Mouse (Mus musculus) naive thymus-derived CD4-positive, alpha-beta T cell, adult 2 months (primary cell): Measurements from ENCODE around the gene Rapgef3.

Experiments
- DNase-seq: peaks from one replicate; pipeline ENCODE4 v3.0.0-alpha.2; 2011; ENCODE audit warnings: low read depth

Rapgef3 gene

DNA sequence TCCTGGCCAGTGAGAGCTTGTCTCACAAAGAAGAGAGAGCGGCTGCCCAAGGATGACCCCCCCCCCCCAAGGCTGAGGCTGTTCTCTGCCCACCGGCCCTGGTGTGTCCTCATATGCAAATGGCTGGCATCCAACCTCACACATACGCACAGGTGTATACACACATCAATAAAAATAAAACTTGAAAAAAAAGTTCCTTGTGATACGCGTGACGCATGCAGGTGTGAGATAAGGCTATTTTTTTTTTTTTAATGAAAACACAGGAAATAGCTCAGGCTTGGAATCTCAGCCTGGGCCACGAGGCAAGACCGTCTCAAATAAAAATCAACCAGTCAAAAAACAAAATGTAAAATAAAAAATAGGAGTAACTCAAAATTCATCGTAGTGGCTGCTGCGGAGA is 21.5 kb downstream of the Rapgef3 start:
- no peak for DNase-seq

DNA sequence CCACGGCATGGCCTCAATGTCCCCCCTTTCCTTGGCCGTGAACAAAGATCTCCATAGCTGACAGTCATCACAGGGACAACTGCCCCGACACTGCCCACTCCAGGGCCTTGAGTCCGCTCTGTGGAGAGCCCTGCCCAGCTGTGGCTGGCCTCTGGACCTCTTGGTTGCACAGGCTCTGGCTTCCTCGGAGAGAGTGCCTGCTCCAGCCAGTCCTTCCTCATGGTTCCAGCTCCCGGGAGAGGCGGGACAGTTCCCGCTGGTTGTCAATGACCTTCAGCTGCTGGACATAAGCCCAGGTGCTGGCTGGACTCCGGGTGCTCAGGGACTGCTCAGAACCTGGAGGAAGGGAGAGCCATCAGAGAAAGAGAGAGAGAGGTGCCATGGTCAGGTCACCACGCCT is 22.4 kb downstream of the Rapgef3 start:
- DNase-seq: no peak

GRCm38 (mm10) chr15:97744930-97745329 is 22.8 kb downstream of the Rapgef3 start:
- DNase-seq: no peak

GRCm38 (mm10) chr15:97743961-97744525 is 23.7 kb downstream of the Rapgef3 start:
- no peak for DNase-seq

GRCm38 (mm10) chr15:97743210-97743609 is 24.6 kb downstream of the Rapgef3 start:
- DNase-seq: no peak

GRCm38 (mm10) chr15:97742600-97742999 is 25.2 kb downstream of the Rapgef3 start:
- no peak for DNase-seq

DNA sequence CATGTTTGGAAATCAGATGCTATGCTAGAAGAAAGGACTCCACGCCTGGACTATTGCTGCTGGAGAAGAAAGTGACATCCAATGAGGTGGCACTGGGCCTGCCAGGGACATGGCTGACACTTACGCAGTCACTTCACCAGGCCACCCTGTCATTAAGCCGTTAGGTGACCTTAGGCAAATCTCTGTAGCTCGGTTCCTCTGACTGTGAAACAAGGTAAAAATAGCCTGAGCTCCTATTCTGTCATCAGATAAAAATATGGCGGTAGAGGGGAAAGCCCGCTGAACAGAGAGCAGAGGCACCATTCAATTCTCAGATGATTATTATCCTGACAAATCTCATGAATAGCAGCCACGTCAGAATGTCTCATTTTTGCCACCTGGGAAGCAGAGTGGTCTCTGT is 25.7 kb downstream of the Rapgef3 start:
- no peak for DNase-seq

- no peak for DNase-seq
These were observed 26.1 kb downstream of the Rapgef3 start for GRCm38 (mm10) chr15:97741662-97742061.

GRCm38 (mm10) chr15:97740283-97740732 is 27.5 kb downstream of the Rapgef3 start:
- no peak for DNase-seq

- no peak for DNase-seq
These were observed 28.8 kb downstream of the Rapgef3 start for GRCm38 (mm10) chr15:97738923-97739322.

DNA sequence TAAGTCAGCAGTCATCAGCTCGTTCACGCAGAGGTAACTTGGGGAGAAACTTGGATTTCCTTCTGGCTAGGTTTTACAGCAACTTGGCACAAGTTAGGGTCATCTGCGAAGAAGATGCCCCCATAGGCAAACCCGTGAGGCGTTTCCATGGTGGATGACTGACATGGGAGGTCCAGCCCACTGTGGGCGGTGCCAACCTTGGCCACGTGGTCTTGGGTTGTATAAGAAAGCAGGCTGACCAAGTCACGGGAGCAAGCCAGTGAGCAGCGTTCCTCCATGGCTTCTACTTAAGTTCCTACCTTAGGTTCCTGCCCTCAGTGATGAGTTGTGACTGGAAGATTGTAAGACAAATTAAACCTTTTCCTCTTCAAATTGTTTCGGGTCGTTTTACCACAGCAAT is 35.8 kb downstream of the Rapgef3 start:
- no peak for DNase-seq

- DNase-seq: no peak
These were observed 36.7 kb downstream of the Rapgef3 start, which contains the start of gene Endou for GRCm38 (mm10) chr15:97731111-97731510. Endou (minus strand) TSS chr15:97731339.

DNA sequence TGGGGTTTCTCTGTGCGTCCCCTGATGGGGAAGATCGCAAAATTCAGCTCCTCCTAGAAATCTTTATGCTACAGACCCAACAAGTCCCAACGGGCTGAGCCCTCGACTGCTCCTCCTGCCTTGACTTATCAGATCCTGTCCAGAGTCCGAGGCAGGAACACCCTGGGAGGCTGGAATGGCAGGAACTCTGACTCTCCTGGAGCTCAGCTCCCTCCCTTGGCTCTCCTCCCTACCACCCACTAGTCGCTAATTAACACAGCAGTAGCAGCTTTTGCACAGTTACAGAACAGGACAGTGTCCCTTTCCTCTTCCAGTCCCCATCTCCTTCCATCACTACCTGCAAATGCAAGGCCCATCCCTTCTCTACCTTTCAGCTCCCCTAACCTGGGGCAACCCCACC is 37.4 kb downstream of the Rapgef3 start:
- DNase-seq: no peak

DNA sequence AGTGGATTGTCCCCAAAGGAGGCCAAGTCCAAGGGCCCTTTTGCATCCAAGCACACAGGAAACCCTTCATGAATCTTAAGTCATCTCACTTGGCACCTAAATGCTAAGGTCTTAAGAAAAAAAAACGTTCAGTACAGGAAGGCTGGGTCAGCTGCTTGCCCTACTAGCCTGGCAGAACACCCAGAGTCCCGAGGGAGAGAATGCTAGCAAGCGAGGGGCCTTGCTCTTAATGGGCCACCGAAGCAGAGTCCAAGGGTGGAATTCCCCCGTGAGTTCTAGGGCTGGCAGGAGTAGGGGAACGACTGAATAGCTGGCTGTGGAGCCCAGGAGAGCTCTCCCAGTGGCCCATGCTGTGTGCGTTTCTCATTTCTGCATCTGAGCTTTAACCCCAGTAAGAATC is 39.0 kb downstream of the Rapgef3 start:
- no peak for DNase-seq

DNA sequence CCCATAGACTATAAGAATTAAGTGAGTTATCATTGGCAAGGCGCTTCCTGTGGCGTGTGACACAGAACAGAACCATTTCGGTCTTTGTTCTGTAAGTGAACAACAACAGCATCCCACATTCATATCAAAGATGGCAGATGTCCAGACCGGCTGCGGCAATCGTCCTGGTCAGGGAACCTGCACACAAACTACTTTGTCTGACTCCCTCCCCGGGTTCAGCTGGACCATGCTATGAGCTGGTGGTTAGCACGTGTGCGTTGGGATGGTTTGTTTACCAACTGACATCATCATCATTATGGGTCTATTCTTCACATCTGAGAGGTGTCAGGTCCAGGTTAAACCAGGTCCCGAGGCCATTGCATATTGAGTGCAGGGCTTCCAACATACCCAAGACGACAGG is 39.4 kb downstream of the Rapgef3 start:
- DNase-seq: no peak

GRCm38 (mm10) chr15:97727520-97727919 is 40.3 kb downstream of the Rapgef3 start:
- DNase-seq: no peak

GRCm38 (mm10) chr15:97727048-97727447 is 40.7 kb downstream of the Rapgef3 start:
- DNase-seq: no peak

GRCm38 (mm10) chr15:97726310-97726709 is 41.5 kb downstream of the Rapgef3 start:
- DNase-seq: no peak

- DNase-seq: peak; percentile 36
These were observed 42.5 kb downstream of the Rapgef3 start for GRCm38 (mm10) chr15:97725198-97725785.

GRCm38 (mm10) chr15:97724346-97725197 is 43.2 kb downstream of the Rapgef3 start:
- no peak for DNase-seq

- DNase-seq: no peak
These were observed 44.0 kb downstream of the Rapgef3 start for GRCm38 (mm10) chr15:97723536-97724345.

DNA sequence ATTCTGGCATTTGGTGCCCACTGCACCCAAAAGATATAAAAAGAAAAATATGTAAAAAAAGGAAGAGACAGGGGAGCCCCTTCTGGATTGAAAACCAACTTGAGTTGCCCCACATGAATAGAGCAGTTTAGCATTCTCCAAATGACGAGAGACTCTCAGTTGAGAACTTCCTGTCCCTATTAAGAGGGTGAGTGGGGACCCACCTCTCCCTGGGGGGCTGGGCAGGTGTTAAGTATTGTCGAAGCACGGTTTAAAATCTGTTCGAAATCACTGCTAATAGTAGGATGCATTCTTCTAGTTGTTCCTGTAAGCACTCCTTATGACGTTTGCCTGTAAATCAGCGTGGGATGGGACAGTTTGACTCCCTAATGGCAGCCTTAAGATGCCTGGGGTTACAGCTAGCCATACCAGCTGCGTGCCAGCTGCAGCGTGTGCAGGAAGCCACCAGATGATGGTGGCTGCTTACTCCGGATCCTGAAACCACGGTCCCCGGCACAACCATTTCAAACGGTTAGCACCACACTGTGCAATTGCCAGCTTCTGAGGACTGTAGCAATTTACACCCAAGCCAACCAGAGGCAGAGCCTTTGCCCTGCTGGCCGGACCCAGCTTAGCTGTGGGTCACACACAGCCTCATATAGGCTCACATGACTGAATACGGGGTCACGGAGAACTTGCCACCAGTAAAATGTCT is 46.6 kb downstream of the Rapgef3 start:
- peak; percentile 68 for DNase-seq
